Mouse (Mus musculus): ENCODE measurements around the gene Fbxo3. TPM values are rescaled to one million over a fixed set of nuclear protein-coding genes. Genes with fewer than 3 reads are reported as not detected.

The Fbxo3 gene
- polyA plus RNA-seq, 1 experiment from 2014 or later, result 35.6 TPM

DNA sequence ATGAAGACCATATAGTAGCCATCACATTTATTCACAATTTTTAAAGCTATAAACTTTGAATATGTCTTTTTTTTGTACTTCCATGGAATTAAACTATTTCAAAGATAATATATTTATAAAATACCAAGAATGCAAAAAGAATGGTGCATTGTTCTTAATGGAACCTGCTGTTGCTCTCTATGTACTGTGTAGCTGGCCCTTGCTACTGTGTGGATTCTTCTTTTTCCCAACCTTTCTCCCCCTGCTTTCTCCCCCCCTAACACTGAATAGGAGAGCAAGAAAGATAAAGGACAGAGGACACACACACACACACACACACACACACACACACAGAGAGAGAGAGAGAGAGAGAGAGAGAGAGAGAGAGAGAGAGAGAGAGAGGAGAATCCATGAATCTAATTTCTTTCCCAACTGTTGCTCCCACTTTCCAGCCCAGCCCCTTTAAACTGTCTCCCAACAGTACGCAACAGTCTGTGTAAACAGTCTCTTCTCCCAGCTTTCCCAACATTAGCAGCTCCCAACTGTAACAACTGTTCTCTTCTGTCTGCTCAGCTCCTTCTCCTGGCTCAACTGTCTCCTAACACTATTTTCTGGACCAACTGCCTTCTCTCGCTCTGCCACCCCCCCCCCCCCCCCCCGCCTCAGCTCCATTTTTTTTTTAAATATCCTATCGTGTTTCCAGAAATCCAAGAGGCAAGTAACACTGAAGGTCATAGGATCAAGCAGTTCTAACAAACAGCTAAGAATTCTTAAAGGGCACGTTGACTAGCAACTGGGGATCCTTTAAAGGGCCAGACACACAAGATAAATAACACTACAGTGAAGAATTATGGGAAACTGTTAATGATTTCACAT is 16.3 kb downstream of the Fbxo3 start:
- WGBS, result 36% methylated on average over 5 of the region's 5 CpGs
- Histone ChIP-seq H3K9me3 (ENCODE audit: control insufficient read depth) (no peaks in the 10 kb centered on the region), H3K36me3 (ENCODE audit: control insufficient read depth, insufficient read depth) (peaks cover 30% of the 10 kb centered on the region), H3K4me1 (replicated peaks; ENCODE audit: control insufficient read depth, insufficient read depth, low read length) (no peaks in the 10 kb centered on the region), H3K4me2 (replicated peaks; ENCODE audit: low read depth) (no peak overlapping the region), H3K27me3 (replicated peaks; ENCODE audit: control insufficient read depth, insufficient read depth, low read length) (no peaks in the 10 kb centered on the region), H3K9ac (ENCODE audit: low read depth, low read length) (no peak overlapping the region), H3K27ac (ENCODE audit: low read depth, low read length) (no peak overlapping the region; the same call in 1 of the 2 replicates), H3K4me3 (ENCODE audit: low read depth, low read length) (no peak overlapping the region)
- TF ChIP-seq CTCF (IDR thresholded peaks at IDR 0.05; ENCODE audit: low read depth), result no peak
- ATAC-seq, result no peak

DNA sequence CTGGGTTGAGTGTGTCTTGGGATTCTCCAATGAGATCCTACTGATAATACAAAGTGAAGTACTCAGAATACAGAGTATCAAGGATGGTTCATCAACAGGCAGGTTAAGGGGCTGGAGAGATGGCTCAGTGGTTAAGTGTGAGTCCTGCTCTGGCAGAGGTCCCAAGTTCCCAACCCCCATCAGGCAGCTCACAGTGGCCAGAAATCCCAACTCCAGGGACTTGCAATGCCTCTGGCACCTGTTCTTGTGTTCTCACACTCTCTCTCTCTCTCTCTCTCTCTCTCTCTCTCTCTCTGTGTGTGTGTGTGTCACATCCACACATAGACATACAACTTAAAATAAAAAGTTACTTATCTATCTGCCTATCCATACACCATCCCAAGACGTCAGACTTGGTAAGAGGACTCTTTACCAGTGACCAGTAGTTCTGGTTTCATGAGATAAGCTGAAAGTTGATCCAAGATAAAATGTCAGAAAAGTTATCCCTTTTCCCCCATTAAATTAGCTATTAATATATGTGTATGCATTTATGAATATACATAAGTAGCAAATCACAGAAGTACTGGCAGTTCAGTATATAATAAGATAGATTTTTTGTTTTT is 17.1 kb downstream of the Fbxo3 start:
- WGBS, result 79% methylated on average over 1 of the region's 1 CpGs
- ATAC-seq, result no peak

GRCm38 (mm10) chr2:104058381-104058780 is 30.9 kb downstream of the Fbxo3 start:
- 80% methylated on average over 1 of the region's 1 CpGs for WGBS
- ATAC-seq, result no peak
- Histone ChIP-seq H3K4me2 (replicated peaks; ENCODE audit: low read depth) (no peak overlapping the region), H3K27ac (ENCODE audit: low read depth, low read length) (no peak overlapping the region), H3K4me1 (replicated peaks; ENCODE audit: control insufficient read depth, insufficient read depth, low read length) (no peaks in the 10 kb centered on the region), H3K27me3 (replicated peaks; ENCODE audit: control insufficient read depth, insufficient read depth, low read length) (no peaks in the 10 kb centered on the region), H3K4me3 (ENCODE audit: low read depth, low read length) (no peak overlapping the region), H3K9me3 (ENCODE audit: control insufficient read depth) (no peaks in the 10 kb centered on the region), H3K9ac (ENCODE audit: low read depth, low read length) (no peak overlapping the region), H3K36me3 (ENCODE audit: control insufficient read depth, insufficient read depth) (peaks cover 36% of the 10 kb centered on the region)
- no peak for TF ChIP-seq CTCF (IDR thresholded peaks at IDR 0.05; ENCODE audit: low read depth)

More for the DNA sequence above, 17.1 kb downstream of the Fbxo3 start:
- Histone ChIP-seq H3K36me3 (ENCODE audit: control insufficient read depth, insufficient read depth) (peaks cover 27% of the 10 kb centered on the region), H3K27ac (ENCODE audit: low read depth, low read length) (no peak overlapping the region), H3K27me3 (replicated peaks; ENCODE audit: control insufficient read depth, insufficient read depth, low read length) (no peaks in the 10 kb centered on the region), H3K4me2 (replicated peaks; ENCODE audit: low read depth) (no peak overlapping the region), H3K4me3 (ENCODE audit: low read depth, low read length) (no peak overlapping the region), H3K4me1 (replicated peaks; ENCODE audit: control insufficient read depth, insufficient read depth, low read length) (no peaks in the 10 kb centered on the region), H3K9me3 (ENCODE audit: control insufficient read depth) (no peaks in the 10 kb centered on the region), H3K9ac (ENCODE audit: low read depth, low read length) (no peak overlapping the region)
- no peak for TF ChIP-seq CTCF (IDR thresholded peaks at IDR 0.05; ENCODE audit: low read depth)

GRCm38 (mm10) chr2:104058954-104059353 is 31.4 kb downstream of the Fbxo3 start:
- no peaks in the 10 kb centered on the region for H3K4me1 ChIP-seq (replicated peaks; ENCODE audit: control insufficient read depth, insufficient read depth, low read length)
- H3K4me2 ChIP-seq (replicated peaks; ENCODE audit: low read depth), result no peak overlapping the region
- 93% methylated on average over 4 of the region's 4 CpGs for WGBS
- peaks cover 32% of the 10 kb centered on the region for H3K36me3 ChIP-seq (ENCODE audit: control insufficient read depth, insufficient read depth)
- no peaks in the 10 kb centered on the region for H3K27me3 ChIP-seq (replicated peaks; ENCODE audit: control insufficient read depth, insufficient read depth, low read length)
- H3K9me3 ChIP-seq (ENCODE audit: control insufficient read depth), result no peaks in the 10 kb centered on the region
- no peak for ATAC-seq
- no peak for TF ChIP-seq CTCF (IDR thresholded peaks at IDR 0.05; ENCODE audit: low read depth)
- no peak overlapping the region for H3K27ac ChIP-seq (ENCODE audit: low read depth, low read length)
- no peak overlapping the region for H3K9ac ChIP-seq (ENCODE audit: low read depth, low read length)
- no peak overlapping the region for H3K4me3 ChIP-seq (ENCODE audit: low read depth, low read length)

- no peak overlapping the region; the same call in 1 of the 2 replicates for H3K27ac ChIP-seq (ENCODE audit: low read depth, low read length)
- 76% methylated on average over 10 of the region's 10 CpGs for WGBS
Observed at GRCm38 (mm10) chr2:104059786-104060185, 32.3 kb downstream of the Fbxo3 start.

GRCm38 (mm10) chr2:104060996-104061395 is 33.5 kb downstream of the Fbxo3 start:
- Histone ChIP-seq H3K4me1 (replicated peaks; ENCODE audit: control insufficient read depth, insufficient read depth, low read length) (no peaks in the 10 kb centered on the region), H3K27me3 (replicated peaks; ENCODE audit: control insufficient read depth, insufficient read depth, low read length) (no peaks in the 10 kb centered on the region), H3K4me2 (replicated peaks; ENCODE audit: low read depth) (no peak overlapping the region), H3K9me3 (ENCODE audit: control insufficient read depth) (no peaks in the 10 kb centered on the region), H3K4me3 (ENCODE audit: low read depth, low read length) (no peak overlapping the region), H3K36me3 (ENCODE audit: control insufficient read depth, insufficient read depth) (peaks cover 15% of the 10 kb centered on the region), H3K27ac (ENCODE audit: low read depth, low read length) (no peak overlapping the region), H3K9ac (ENCODE audit: low read depth, low read length) (no peak overlapping the region)
- no peak for TF ChIP-seq CTCF (IDR thresholded peaks at IDR 0.05; ENCODE audit: low read depth)
- 95% methylated on average over 6 of the region's 6 CpGs for WGBS
- no peak for ATAC-seq

More at GRCm38 (mm10) chr2:104059786-104060185, 32.3 kb downstream of the Fbxo3 start:
- H3K4me2 ChIP-seq (replicated peaks; ENCODE audit: low read depth), result no peak overlapping the region
- ATAC-seq, result no peak
- H3K4me3 ChIP-seq (ENCODE audit: low read depth, low read length), result no peak overlapping the region
- no peaks in the 10 kb centered on the region for H3K9me3 ChIP-seq (ENCODE audit: control insufficient read depth)
- H3K4me1 ChIP-seq (replicated peaks; ENCODE audit: control insufficient read depth, insufficient read depth, low read length), result no peaks in the 10 kb centered on the region
- H3K27me3 ChIP-seq (replicated peaks; ENCODE audit: control insufficient read depth, insufficient read depth, low read length), result no peaks in the 10 kb centered on the region
- no peak overlapping the region for H3K9ac ChIP-seq (ENCODE audit: low read depth, low read length)
- H3K36me3 ChIP-seq (ENCODE audit: control insufficient read depth, insufficient read depth), result peaks cover 23% of the 10 kb centered on the region
- TF ChIP-seq CTCF (IDR thresholded peaks at IDR 0.05; ENCODE audit: low read depth), result no peak
